Mouse (Mus musculus) thymus, postnatal 14 days (tissue): ENCODE data around the gene Mfap3.
"Not testable (repeated sequence)": the region's sequence is repeated elsewhere in the genome, so short reads cannot be mapped to it uniquely, and the experiment has no call there.

Experiments used
- DNase-seq: peaks from one replicate; pipeline ENCODE4 v3.0.0; 2021

Mfap3 gene

GRCm38 (mm10) chr11:57531300-57531950 lies 13.0 kb downstream of the Mfap3 start:
- DNase-seq = no peak

- no peak for DNase-seq
Observed at GRCm38 (mm10) chr11:57532306-57532705, 13.8 kb downstream of the Mfap3 start.

GRCm38 (mm10) chr11:57535912-57536311 lies 17.4 kb downstream of the Mfap3 start:
- DNase-seq = no peak

GRCm38 (mm10) chr11:57539841-57540418 lies 21.5 kb downstream of the Mfap3 start:
- DNase-seq = no peak

GRCm38 (mm10) chr11:57540681-57541080 lies 22.2 kb downstream of the Mfap3 start:
- no peak for DNase-seq

- peak; percentile 74 for DNase-seq
Observed at GRCm38 (mm10) chr11:57548618-57549550, 30.4 kb downstream of the Mfap3 start.

GRCm38 (mm10) chr11:57550230-57550629 lies 31.8 kb downstream of the Mfap3 start:
- peak; percentile 9 for DNase-seq

GRCm38 (mm10) chr11:57551016-57551415 lies 32.6 kb downstream of the Mfap3 start:
- no peak for DNase-seq

- no peak for DNase-seq
Observed at GRCm38 (mm10) chr11:57553015-57553780, 34.7 kb downstream of the Mfap3 start.

GRCm38 (mm10) chr11:57557936-57558335 lies 39.5 kb downstream of the Mfap3 start:
- DNase-seq = not testable (repeated sequence)

- DNase-seq = no peak
Observed at GRCm38 (mm10) chr11:57564564-57564963, 46.1 kb downstream of the Mfap3 start.

- DNase-seq = no peak
Observed at GRCm38 (mm10) chr11:57566091-57567035, 47.9 kb downstream of the Mfap3 start.

GRCm38 (mm10) chr11:57568950-57569490 lies 50.6 kb downstream of the Mfap3 start:
- no peak for DNase-seq

- DNase-seq = no peak
Observed at GRCm38 (mm10) chr11:57571035-57571434, 52.6 kb downstream of the Mfap3 start.

- DNase-seq = peak; percentile 51
Observed at GRCm38 (mm10) chr11:57573686-57574274, 55.3 kb downstream of the Mfap3 start.

- no peak for DNase-seq
Observed at GRCm38 (mm10) chr11:57576871-57577515, 58.5 kb downstream of the Mfap3 start.

GRCm38 (mm10) chr11:57582818-57583635 lies 64.6 kb downstream of the Mfap3 start:
- no peak for DNase-seq
